Mouse (Mus musculus) spleen, adult 10 weeks (tissue): ENCODE measurements around the gene Slc38a11. TPM values are rescaled to one million over a fixed set of nuclear protein-coding genes. Genes with fewer than 3 reads are reported as not detected.

ENCODE experiments used
- polyA plus RNA-seq: library from polyadenylated mRNA; stranded (reverse); fragments of 350-450 nt; fragmentation: Illumina TruSeq; extraction: RNeasy Lipid Tissue Mini Kit (QIAGEN cat#74804); gene quantifications from one replicate; pipeline ENCODE4 v1.2.3, GENCODE M21; 2015; ENCODE audit warnings: low replicate concordance; ENCODE audit not compliant: insufficient read depth

The Slc38a11 gene
- polyA plus RNA-seq: 0.41 TPM

DNA sequence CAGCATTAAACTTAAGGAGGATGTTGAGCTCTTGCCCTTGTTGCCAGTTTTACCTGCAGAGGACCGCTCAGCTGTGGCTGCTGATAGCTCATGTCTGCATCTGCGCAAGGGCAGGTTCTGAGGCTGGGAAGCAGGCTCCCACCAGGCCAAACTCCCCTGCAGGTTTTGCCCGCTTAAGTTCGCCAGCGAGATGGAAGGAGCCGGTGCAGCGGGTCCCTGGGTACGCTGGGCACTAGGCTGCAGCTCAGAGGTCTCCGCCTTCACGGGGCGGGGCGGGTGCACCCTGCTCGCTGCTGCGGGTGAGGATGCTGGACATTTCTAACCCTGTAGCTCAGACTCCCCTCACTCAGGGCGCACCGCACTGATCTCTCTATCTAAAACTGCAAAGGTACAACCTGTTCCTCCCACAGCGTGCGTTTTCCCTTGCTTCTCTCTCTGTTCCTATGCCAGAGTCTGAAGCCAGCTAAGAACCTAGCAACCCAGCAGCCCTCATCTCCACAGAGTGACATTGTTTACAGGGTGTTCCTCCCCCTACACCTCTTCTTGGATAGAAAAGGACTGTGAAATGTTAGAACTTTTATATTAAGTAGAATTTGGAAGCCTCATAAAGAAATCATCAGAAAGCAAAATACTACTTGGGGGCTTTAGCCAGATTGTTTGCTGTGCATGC, at the start of gene Slc38a11:
TSS of gene Slc38a11 (minus strand) at position 207 of the 670 bp plus-strand sequence.

Other genes starting within 250 kb of the Slc38a11 start
- 26.3 TPM for gene Cobll1, start 124.6 kb downstream of the Slc38a11 start, polyA plus RNA-seq
- gene Scn3a, start 203.6 kb upstream of the Slc38a11 start, polyA plus RNA-seq: 1.5 TPM